Mouse (Mus musculus): ENCODE data around the gene Abr. TPM values are rescaled to one million over a fixed set of nuclear protein-coding genes. Genes with fewer than 3 reads are reported as not detected.

Gene Abr
- total RNA-seq, 2 experiments from 2014 or later, result 29.4 to 34.3 TPM

- no peak for DNase-seq
- intact Hi-C loops (cut with DNase I), result no loop called here
Measured at GRCm38 (mm10) chr11:76628613-76629012, 6.5 kb upstream of the Abr start.

GRCm38 (mm10) chr11:76624881-76625280 lies 2.8 kb upstream of the Abr start:
- no peak for DNase-seq
- intact Hi-C loops (cut with DNase I), result no loop called here

- no peak for DNase-seq
- intact Hi-C loops (cut with DNase I), result no loop called here
Measured at GRCm38 (mm10) chr11:76624071-76624470, 2.0 kb upstream of the Abr start.

GRCm38 (mm10) chr11:76623206-76623961 lies 1.3 kb upstream of the Abr start:
- intact Hi-C loops (cut with DNase I), result no loop called here
- peak; percentile 70 to 76 for DNase-seq

GRCm38 (mm10) chr11:76622566-76623205 lies 572 bp upstream of the Abr start:
- DNase-seq, result peak; percentile 29 to 36
- intact Hi-C loops (cut with DNase I), result no loop called here

GRCm38 (mm10) chr11:76618134-76618533 lies 4.0 kb downstream of the Abr start:
- intact Hi-C loops (cut with DNase I), result no loop called here
- no peak for DNase-seq

GRCm38 (mm10) chr11:76614246-76614645 lies 7.9 kb downstream of the Abr start:
- DNase-seq, result no peak
- intact Hi-C loops (cut with DNase I), result no loop called here

GRCm38 (mm10) chr11:76612638-76613104 lies 9.4 kb downstream of the Abr start:
- DNase-seq, result peak; percentile 20 to 48
- intact Hi-C loops (cut with DNase I), result no loop called here

- no peak for DNase-seq
Measured at GRCm38 (mm10) chr11:76610948-76611347, 11.2 kb downstream of the Abr start.

GRCm38 (mm10) chr11:76606521-76606920 lies 15.6 kb downstream of the Abr start:
- DNase-seq, result no peak
- intact Hi-C loops (cut with DNase I), result no loop called here

More at GRCm38 (mm10) chr11:76610948-76611347, 11.2 kb downstream of the Abr start:
- intact Hi-C loops (cut with DNase I), result no loop called here

- intact Hi-C loops (cut with DNase I), result no loop called here
- DNase-seq, result no peak
Measured at GRCm38 (mm10) chr11:76599219-76599618, 22.9 kb downstream of the Abr start.

GRCm38 (mm10) chr11:76598757-76599156 lies 23.4 kb downstream of the Abr start:
- no peak for DNase-seq
- intact Hi-C loops (cut with DNase I), result no loop called here

GRCm38 (mm10) chr11:76593620-76594326 lies 28.3 kb downstream of the Abr start:
- intact Hi-C loops (cut with DNase I), result no loop called here
- no peak for DNase-seq

GRCm38 (mm10) chr11:76589746-76590145 lies 32.4 kb downstream of the Abr start:
- DNase-seq, result no peak
- intact Hi-C loops (cut with DNase I), result no loop called here

GRCm38 (mm10) chr11:76588632-76589485 lies 33.3 kb downstream of the Abr start:
- DNase-seq, result no peak
- intact Hi-C loops (cut with DNase I), result no loop called here

- DNase-seq, result no peak
- intact Hi-C loops (cut with DNase I), result no loop called here
Measured at GRCm38 (mm10) chr11:76588032-76588431, 34.1 kb downstream of the Abr start.

- intact Hi-C loops (cut with DNase I), result no loop called here
- DNase-seq, result no peak
Measured at GRCm38 (mm10) chr11:76587333-76587732, 34.8 kb downstream of the Abr start.

GRCm38 (mm10) chr11:76586119-76586518 lies 36.0 kb downstream of the Abr start:
- intact Hi-C loops (cut with DNase I), result no loop called here
- no peak for DNase-seq

- intact Hi-C loops (cut with DNase I), result loop anchor here (2.0 to 10.0 kb wide), 3 partner anchors 39 to 123 kb away; no protein-coding TSS in a partner anchor
- DNase-seq, result peak; percentile 89 to 94
Measured at GRCm38 (mm10) chr11:76577588-76578257, 44.4 kb downstream of the Abr start.
